23 mouse cellular contexts compared by ENCODE assay signal in the genomic region with DNA sequence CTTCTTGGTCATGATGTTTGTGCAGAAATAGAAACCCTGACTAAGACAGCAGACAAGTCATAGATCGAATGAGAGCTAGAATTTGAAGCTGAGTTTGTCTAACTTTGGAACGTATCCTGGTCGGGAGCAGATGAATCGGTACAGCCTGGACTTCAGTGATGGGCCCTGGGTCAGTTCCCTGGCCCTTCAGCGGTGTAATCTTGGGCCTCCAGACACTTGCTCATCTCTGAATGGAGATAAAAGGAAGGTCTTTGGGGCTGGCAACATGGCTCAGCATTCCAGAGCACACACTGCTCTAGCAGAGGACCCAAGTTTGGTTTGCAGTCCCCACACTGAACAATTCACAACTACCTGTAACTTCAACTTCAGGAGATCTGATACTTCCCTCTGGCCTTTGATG. TPM values are rescaled to one million over a fixed set of nuclear protein-coding genes. Genes with fewer than 3 reads are reported as not detected.
"Had no signal": no experiment of that assay in that cellular context is flagged by ENCODE, and none has a peak within 500 bp of the region (broad histone marks: within the 10 kb centered on the region; RNA-seq: fewer than 3 reads in every experiment).

No protein-coding gene starts in this region.

- H3K4me1 ChIP-seq: kidney, embryonic 15.5 days; limb, embryonic 12.5 days; lung, embryonic 15.5 days; midbrain, embryonic 12.5 days; neural tube, embryonic 13.5 days; stomach, embryonic 15.5 days had no signal

- H3K27ac ChIP-seq: kidney, embryonic 15.5 days; limb, embryonic 12.5 days; lung, embryonic 15.5 days; midbrain, embryonic 12.5 days; neural tube, embryonic 13.5 days; stomach, embryonic 15.5 days had no signal

- ATAC-seq: midbrain, embryonic 16.5 days had no signal

- H3K4me3 ChIP-seq: kidney, embryonic 15.5 days; limb, embryonic 12.5 days; lung, embryonic 15.5 days; midbrain, embryonic 12.5 days; neural tube, embryonic 13.5 days; stomach, embryonic 15.5 days had no signal

- H3K27me3 ChIP-seq: limb, embryonic 12.5 days; lung, embryonic 15.5 days; neural tube, embryonic 13.5 days; stomach, embryonic 15.5 days had no signal

- H3K4me2 ChIP-seq: kidney, embryonic 15.5 days; limb, embryonic 12.5 days; lung, embryonic 15.5 days; midbrain, embryonic 12.5 days; neural tube, embryonic 13.5 days; stomach, embryonic 15.5 days had no signal

- H3K9ac ChIP-seq: kidney, embryonic 15.5 days; limb, embryonic 12.5 days; lung, embryonic 15.5 days; midbrain, embryonic 12.5 days; neural tube, embryonic 13.5 days; stomach, embryonic 15.5 days had no signal

- H3K9me3 ChIP-seq: kidney, embryonic 15.5 days; lung, embryonic 15.5 days; midbrain, embryonic 12.5 days; neural tube, embryonic 13.5 days; stomach, embryonic 15.5 days had no signal

- H3K36me3 ChIP-seq: kidney, embryonic 15.5 days; limb, embryonic 12.5 days; lung, embryonic 15.5 days; midbrain, embryonic 12.5 days; neural tube, embryonic 13.5 days; stomach, embryonic 15.5 days had no signal

- DNase-seq: kidney, adult 2 months; kidney, postnatal 25 days; layer of hippocampus, adult 9-11 months; layer of hippocampus, postnatal 36 days; lung, postnatal 14 days; retina, postnatal 1 day; right cerebral cortex, postnatal 4 days; thymus, adult 2 months; thymus, postnatal 25 days had no signal

RNA-seq across cellular contexts. Expression of a gene that starts 20.8 kb away (rescaled TPM):
- total RNA-seq: layer of hippocampus, adult 18-20 months; layer of hippocampus, postnatal 36 days; left cerebral cortex, adult 8-10 months; liver, adult 2 months; megakaryocyte-erythroid progenitor cell, adult 5-6 weeks had no signal
- polyA plus RNA-seq: limb, embryonic 12.5 days; liver, adult 2 months; lung, embryonic 15.5 days; midbrain, embryonic 12.5 days; midbrain, embryonic 16.5 days; neural tube, embryonic 13.5 days; spleen, adult 2 months; stomach, embryonic 15.5 days; testis, adult 2 months; urinary bladder, adult 2 months had no signal

RNA-seq across cellular contexts. Expression of a gene that starts 36.0 kb away (rescaled TPM):
- total RNA-seq: megakaryocyte-erythroid progenitor cell, adult 5-6 weeks had no signal
